15 mouse cellular contexts compared by ENCODE assay signal in the genomic region with DNA sequence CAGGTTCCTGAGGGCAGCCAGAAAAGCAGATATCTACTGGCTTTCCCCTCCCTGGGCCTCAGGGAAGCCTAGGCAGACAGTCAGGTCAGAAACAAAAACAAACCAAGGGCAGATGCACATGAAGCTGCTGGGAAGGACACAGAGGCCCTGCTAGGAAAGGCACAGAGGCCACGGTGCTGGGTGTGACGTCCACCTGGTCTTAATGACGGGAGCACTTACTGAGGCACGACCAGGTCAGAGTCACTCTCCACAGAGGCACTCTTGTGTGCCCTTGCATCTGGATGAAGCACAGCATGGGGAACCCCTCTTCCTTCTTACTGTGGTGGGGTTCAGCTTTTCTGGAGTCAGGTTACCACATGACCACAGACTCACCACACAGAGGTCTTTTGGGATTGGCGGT.
DNase-seq lines count a peak whose midpoint lies in the region; ATAC-seq lines count a peak whose summit lies in the region.
"Had no signal": no experiment of that assay in that cellular context is flagged by ENCODE, and none has a peak within 500 bp of the region (broad histone marks: within the 10 kb centered on the region; RNA-seq: fewer than 3 reads in every experiment).

No protein-coding gene starts in this region.

- ATAC-seq in forebrain, embryonic 16.5 days, result no peak
- no peak for ATAC-seq in midbrain, embryonic 15.5 days (replicated peaks)
- ATAC-seq in limb, embryonic 13.5 days (ENCODE audit: low FRiP score, low read depth), result no peak
- no peak for ATAC-seq in CD4-positive, CD25-positive, alpha-beta regulatory T cell, adult 4 months
- ATAC-seq in midbrain, embryonic 14.5 days (ENCODE audit: low FRiP score, low TSS enrichment), result no peak
- ATAC-seq: midbrain, embryonic 16.5 days had no signal

- DNase-seq in forebrain, embryonic 10.5 days (ENCODE audit: extremely low spot score, low spot score), result no peak
- no peak for DNase-seq in midbrain, embryonic 10.5 days (ENCODE audit: low spot score)
- DNase-seq in layer of hippocampus, postnatal 36 days, result no peak
- DNase-seq in midbrain, embryonic 14.5 days, result no peak
- DNase-seq: cerebellum, adult 2 months; heart, adult 11 months; lung, adult 2 months; right cerebral cortex, postnatal 4 days had no signal

- no peaks in the 10 kb centered on the region for H3K9me3 ChIP-seq in forebrain, embryonic 10.5 days
- no peaks in the 10 kb centered on the region for H3K9me3 ChIP-seq in forebrain, embryonic 16.5 days (ENCODE audit: control insufficient read depth, low read length)
- H3K9me3 ChIP-seq in midbrain, embryonic 10.5 days (replicated peaks), result no peaks in the 10 kb centered on the region
- H3K9me3 ChIP-seq in midbrain, embryonic 15.5 days, result no peaks in the 10 kb centered on the region
- H3K9me3 ChIP-seq in limb, embryonic 13.5 days, result no peaks in the 10 kb centered on the region
- H3K9me3 ChIP-seq in midbrain, embryonic 14.5 days (ENCODE audit: control insufficient read depth, low read length), result no peaks in the 10 kb centered on the region
- H3K9me3 ChIP-seq: neural tube, embryonic 12.5 days had no signal

- H3K4me3 ChIP-seq in forebrain, embryonic 10.5 days, result no peak overlapping the region
- no peak overlapping the region for H3K4me3 ChIP-seq in forebrain, embryonic 16.5 days (replicated peaks; ENCODE audit: low read length)
- H3K4me3 ChIP-seq in midbrain, embryonic 10.5 days, result no peak overlapping the region
- H3K4me3 ChIP-seq in midbrain, embryonic 15.5 days, result no peak overlapping the region
- H3K4me3 ChIP-seq in limb, embryonic 13.5 days, result no peak overlapping the region
- H3K4me3 ChIP-seq in midbrain, embryonic 14.5 days (replicated peaks; ENCODE audit: low read depth, low read length), result no peak overlapping the region
- H3K4me3 ChIP-seq: neural tube, embryonic 12.5 days had no signal

- no peaks in the 10 kb centered on the region for H3K27me3 ChIP-seq in forebrain, embryonic 10.5 days (ENCODE audit: poor library complexity, severe bottlenecking)
- H3K27me3 ChIP-seq in forebrain, embryonic 16.5 days (replicated peaks; ENCODE audit: control insufficient read depth, insufficient read depth, low read length), result no peaks in the 10 kb centered on the region
- H3K27me3 ChIP-seq in midbrain, embryonic 10.5 days (ENCODE audit: low read depth, poor library complexity, severe bottlenecking), result no peaks in the 10 kb centered on the region
- H3K27me3 ChIP-seq in midbrain, embryonic 15.5 days (replicated peaks), result no peaks in the 10 kb centered on the region
- no peaks in the 10 kb centered on the region for H3K27me3 ChIP-seq in limb, embryonic 13.5 days
- H3K27me3 ChIP-seq in midbrain, embryonic 14.5 days (ENCODE audit: control insufficient read depth, insufficient read depth, low read length), result no peaks in the 10 kb centered on the region
- H3K27me3 ChIP-seq: neural tube, embryonic 12.5 days had no signal

- no peak overlapping the region for H3K4me2 ChIP-seq in forebrain, embryonic 16.5 days (ENCODE audit: low read length)
- no peak overlapping the region for H3K4me2 ChIP-seq in midbrain, embryonic 15.5 days
- 0 out of 2 replicates have a peak overlapping the region, but pooled peaks have one; percentile 5 for H3K4me2 ChIP-seq in limb, embryonic 13.5 days (replicated peaks)
- no peak overlapping the region for H3K4me2 ChIP-seq in midbrain, embryonic 14.5 days (ENCODE audit: low read length)
- H3K4me2 ChIP-seq: neural tube, embryonic 12.5 days had no signal

- peak overlapping the region; percentile 27; the same call in 1 of the 2 replicates for H3K27ac ChIP-seq in forebrain, embryonic 10.5 days
- H3K27ac ChIP-seq in forebrain, embryonic 16.5 days (ENCODE audit: low read length), result no peak overlapping the region
- H3K27ac ChIP-seq in midbrain, embryonic 10.5 days (replicated peaks), result peak overlapping the region; percentile 7; the same call in 1 of the 2 replicates
- H3K27ac ChIP-seq in midbrain, embryonic 15.5 days, result no peak overlapping the region
- peak overlapping the region; percentile 79 for H3K27ac ChIP-seq in limb, embryonic 13.5 days
- no peak overlapping the region for H3K27ac ChIP-seq in midbrain, embryonic 14.5 days (replicated peaks; ENCODE audit: low read depth, low read length)
- H3K27ac ChIP-seq: macrophage; neural tube, embryonic 12.5 days had no signal

- peaks cover 44% of the 10 kb centered on the region for H3K4me1 ChIP-seq in forebrain, embryonic 10.5 days
- no peaks in the 10 kb centered on the region; the same call in 1 of the 2 replicates for H3K4me1 ChIP-seq in forebrain, embryonic 16.5 days (replicated peaks; ENCODE audit: control insufficient read depth, insufficient read depth, low read length)
- peaks cover 23% of the 10 kb centered on the region for H3K4me1 ChIP-seq in midbrain, embryonic 10.5 days
- H3K4me1 ChIP-seq in midbrain, embryonic 15.5 days, result no peaks in the 10 kb centered on the region
- peaks cover 48% of the 10 kb centered on the region for H3K4me1 ChIP-seq in limb, embryonic 13.5 days
- no peaks in the 10 kb centered on the region for H3K4me1 ChIP-seq in midbrain, embryonic 14.5 days (ENCODE audit: control insufficient read depth, insufficient read depth, low read length)
- H3K4me1 ChIP-seq: neural tube, embryonic 12.5 days had no signal

- H3K36me3 ChIP-seq in forebrain, embryonic 10.5 days (replicated peaks), result no peaks in the 10 kb centered on the region
- H3K36me3 ChIP-seq in forebrain, embryonic 16.5 days (ENCODE audit: control insufficient read depth, insufficient read depth), result no peaks in the 10 kb centered on the region
- no peaks in the 10 kb centered on the region for H3K36me3 ChIP-seq in midbrain, embryonic 10.5 days
- no peaks in the 10 kb centered on the region for H3K36me3 ChIP-seq in midbrain, embryonic 15.5 days (replicated peaks)
- no peaks in the 10 kb centered on the region for H3K36me3 ChIP-seq in limb, embryonic 13.5 days
- H3K36me3 ChIP-seq in midbrain, embryonic 14.5 days (ENCODE audit: control insufficient read depth, insufficient read depth, low read length), result no peaks in the 10 kb centered on the region
- H3K36me3 ChIP-seq: neural tube, embryonic 12.5 days had no signal

- 73% methylated on average over 5 of the region's 5 CpGs for WGBS in forebrain, embryonic 10.5 days
- 86% methylated on average over 5 of the region's 5 CpGs for WGBS in forebrain, embryonic 16.5 days
- 71% methylated on average over 5 of the region's 5 CpGs for WGBS in midbrain, embryonic 10.5 days
- WGBS in midbrain, embryonic 15.5 days, result 82% methylated on average over 5 of the region's 5 CpGs
- WGBS in limb, embryonic 13.5 days, result 41% methylated on average over 5 of the region's 5 CpGs
- WGBS in midbrain, embryonic 14.5 days, result 83% methylated on average over 5 of the region's 5 CpGs

- no peak overlapping the region for H3K9ac ChIP-seq in forebrain, embryonic 16.5 days (replicated peaks; ENCODE audit: low read depth, low read length)
- no peak overlapping the region for H3K9ac ChIP-seq in midbrain, embryonic 15.5 days
- H3K9ac ChIP-seq in limb, embryonic 13.5 days, result peak overlapping the region; percentile 27; the same call in 1 of the 2 replicates
- no peak overlapping the region for H3K9ac ChIP-seq in midbrain, embryonic 14.5 days (replicated peaks; ENCODE audit: low read length)
- H3K9ac ChIP-seq: neural tube, embryonic 12.5 days had no signal

Comparison
In these comparisons a context has a peak if more than half of its experiments do, and no peak if none do; other contexts are left out.
1. H3K27ac ChIP-seq: peak in forebrain, embryonic 10.5 days (single experiment), midbrain, embryonic 10.5 days (single experiment) and limb, embryonic 13.5 days (single experiment); none in forebrain, embryonic 16.5 days (single experiment), midbrain, embryonic 15.5 days (single experiment) and midbrain, embryonic 14.5 days (single experiment).